Mouse (Mus musculus) ES-E14 (cell line): ENCODE data around the gene Hipk2.

Experiments used
- MAFK ChIP-seq: IDR thresholded peaks from 2 replicates; pipeline ENCODE4 v1.6.1; 2014; ENCODE audit warnings: mild to moderate bottlenecking, low read depth, low read length, inconsistent platforms; ENCODE audit not compliant: insufficient read depth
- ZC3H11A ChIP-seq: IDR thresholded peaks from 2 replicates; pipeline ENCODE4 v1.6.1; 2012; ENCODE audit warnings: low read depth, mild to moderate bottlenecking, inconsistent platforms, low read length, borderline replicate concordance
- ZNF384 ChIP-seq: IDR thresholded peaks from 2 replicates; pipeline ENCODE4 v1.6.1; 2012; ENCODE audit warnings: low read depth, low read length, inconsistent platforms

DNA sequence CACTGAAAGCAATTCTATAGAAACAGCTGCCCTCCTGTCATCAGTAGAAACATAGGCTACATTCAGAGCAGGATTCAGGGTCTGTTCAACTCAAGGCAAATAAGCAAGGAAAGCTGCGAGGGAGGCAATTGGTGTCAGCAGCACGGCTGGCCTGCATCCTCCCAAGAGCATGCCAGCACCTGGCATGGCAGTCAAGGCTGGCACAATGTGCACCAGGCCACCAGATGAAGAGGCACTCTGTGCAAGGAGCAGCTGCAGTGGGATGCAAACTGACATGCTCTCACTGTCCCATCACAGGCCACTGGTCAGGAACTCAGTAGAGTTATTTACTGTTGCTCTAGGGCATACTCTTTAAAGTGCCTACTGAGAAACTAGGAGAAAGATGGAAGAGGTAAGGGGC, 35.6 kb downstream of the Hipk2 start:
- TF ChIP-seq ZC3H11A (no peak), ZNF384 (no peak), MAFK (no peak)
